Mouse (Mus musculus): ENCODE measurements around the gene Btbd2.
"Not testable (repeated sequence)": the region's sequence is repeated elsewhere in the genome, so short reads cannot be mapped to it uniquely, and the experiment has no call there.

Gene Btbd2

GRCm38 (mm10) chr10:80606737-80607350, 50.0 kb downstream of the Btbd2 start:
- no peak for ATAC-seq (ENCODE audit: low TSS enrichment)

- no peak for ATAC-seq (ENCODE audit: low TSS enrichment)
Observed at GRCm38 (mm10) chr10:80606306-80606705, 50.6 kb downstream of the Btbd2 start.

- ATAC-seq (ENCODE audit: low TSS enrichment) = not testable (repeated sequence)
Observed at GRCm38 (mm10) chr10:80605721-80606120, 51.1 kb downstream of the Btbd2 start, which contains the start of gene Gm49322. Gene Gm49322 (plus strand): TSS chr10:80606021.

- no peak for ATAC-seq (ENCODE audit: low TSS enrichment)
Observed at GRCm38 (mm10) chr10:80604988-80605387, 51.9 kb downstream of the Btbd2 start.

GRCm38 (mm10) chr10:80604001-80604509, 52.8 kb downstream of the Btbd2 start:
- no peak for ATAC-seq (ENCODE audit: low TSS enrichment)

- no peak for ATAC-seq (ENCODE audit: low TSS enrichment)
Observed at GRCm38 (mm10) chr10:80603364-80603763, 53.5 kb downstream of the Btbd2 start.

GRCm38 (mm10) chr10:80602698-80603325, 54.1 kb downstream of the Btbd2 start, which contains the start of the genes Scamp4 and Adat3:
Gene Scamp4 (plus strand): TSS chr10:80602872.
Gene Adat3 (plus strand): TSS chr10:80602880.
- ATAC-seq (ENCODE audit: low TSS enrichment) = peak; percentile 93

GRCm38 (mm10) chr10:80596318-80596717, 60.6 kb downstream of the Btbd2 start:
- no peak for ATAC-seq (ENCODE audit: low TSS enrichment)

Data from frontal cortex, adult (tissue).